7 mouse cellular contexts compared by ENCODE assay signal in the genomic region with DNA sequence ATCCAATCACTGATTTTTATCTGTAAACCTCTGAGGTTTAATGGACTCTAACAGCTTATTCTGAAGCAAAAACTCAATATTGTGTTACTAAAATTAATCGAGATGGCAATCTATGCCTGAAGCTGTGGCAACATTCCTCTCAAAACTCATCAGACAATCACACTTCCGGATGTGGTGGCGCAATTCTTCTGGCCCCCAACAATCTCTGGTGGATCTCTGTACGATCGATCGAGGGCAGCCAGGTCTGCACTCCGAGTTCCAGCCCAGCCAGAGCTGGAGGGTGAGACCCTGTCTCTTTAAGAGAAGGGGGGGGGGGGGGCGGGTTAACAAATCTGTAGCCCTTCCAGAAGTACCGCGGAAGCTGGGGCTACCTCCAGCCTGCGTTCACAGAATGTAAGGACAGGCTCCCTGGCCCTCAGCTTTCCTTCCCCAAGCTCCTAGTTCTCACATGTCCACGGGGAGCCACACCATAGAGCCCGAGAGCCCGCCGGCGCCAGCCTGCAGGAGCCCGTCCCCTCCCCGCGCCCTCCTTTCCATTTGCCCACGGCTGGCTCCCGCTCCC. TPM values are rescaled to one million over a fixed set of nuclear protein-coding genes. Genes with fewer than 3 reads are reported as not detected.
DNase-seq lines count a peak whose midpoint lies in the region; ATAC-seq lines count a peak whose summit lies in the region.

No protein-coding gene starts in this region.

- peak overlapping the region; percentile 73 for H3K4me2 ChIP-seq in lung, embryonic 16.5 days (ENCODE audit: low read depth, low read length)
- H3K4me2 ChIP-seq in embryonic facial prominence, embryonic 15.5 days (replicated peaks) = peak overlapping the region; percentile 60
- H3K4me2 ChIP-seq in limb, embryonic 11.5 days (ENCODE audit: low read depth, severe bottlenecking) = peak overlapping the region; percentile 66
- H3K4me2 ChIP-seq in neural tube, embryonic 14.5 days (ENCODE audit: low read depth, low read length) = peak overlapping the region; percentile 81

- H3K27me3 ChIP-seq in lung, embryonic 16.5 days (ENCODE audit: control insufficient read depth, insufficient read depth, low read depth, low read length) = no peaks in the 10 kb centered on the region
- no peaks in the 10 kb centered on the region for H3K27me3 ChIP-seq in embryonic facial prominence, embryonic 15.5 days
- no peaks in the 10 kb centered on the region for H3K27me3 ChIP-seq in limb, embryonic 11.5 days (ENCODE audit: control insufficient read depth, insufficient read depth, low read length)
- H3K27me3 ChIP-seq in neural tube, embryonic 14.5 days (ENCODE audit: control insufficient read depth, insufficient read depth, low read length) = no peaks in the 10 kb centered on the region

- H3K36me3 ChIP-seq in lung, embryonic 16.5 days (ENCODE audit: control insufficient read depth, insufficient read depth, low read length) = peaks cover 18% of the 10 kb centered on the region
- peaks cover 30% of the 10 kb centered on the region for H3K36me3 ChIP-seq in embryonic facial prominence, embryonic 15.5 days
- peaks cover 22% of the 10 kb centered on the region for H3K36me3 ChIP-seq in limb, embryonic 11.5 days (ENCODE audit: control insufficient read depth, insufficient read depth, low read length)
- H3K36me3 ChIP-seq in neural tube, embryonic 14.5 days (ENCODE audit: control insufficient read depth, insufficient read depth, low read length) = no peaks in the 10 kb centered on the region

- no peak for DNase-seq in lung, adult 18-20 months
- no peak for DNase-seq in limb, embryonic 11.5 days (ENCODE audit: low spot score)
- no peak for DNase-seq in left cerebral cortex, adult 18-20 months (ENCODE audit: low spot score in 2 of 2)
- no peak for DNase-seq in adrenal gland, postnatal 36 days

- no peaks in the 10 kb centered on the region for H3K9me3 ChIP-seq in lung, embryonic 16.5 days (ENCODE audit: control insufficient read depth, low read length)
- 0 out of 2 replicates have a peak, but pooled peaks cover 5% of the 10 kb centered on the region for H3K9me3 ChIP-seq in embryonic facial prominence, embryonic 15.5 days (replicated peaks)
- H3K9me3 ChIP-seq in limb, embryonic 11.5 days (ENCODE audit: control insufficient read depth, low read length) = peaks cover 12% of the 10 kb centered on the region; the same call in 1 of the 2 replicates
- no peaks in the 10 kb centered on the region for H3K9me3 ChIP-seq in neural tube, embryonic 14.5 days (ENCODE audit: control insufficient read depth, low read length)

- peak overlapping the region; percentile 61 for H3K9ac ChIP-seq in lung, embryonic 16.5 days (ENCODE audit: low read length)
- peak overlapping the region; percentile 23 for H3K9ac ChIP-seq in embryonic facial prominence, embryonic 15.5 days
- H3K9ac ChIP-seq in limb, embryonic 11.5 days (ENCODE audit: low read length) = peak overlapping the region; percentile 70
- peak overlapping the region; percentile 46; the same call in 1 of the 2 replicates for H3K9ac ChIP-seq in neural tube, embryonic 14.5 days (replicated peaks; ENCODE audit: low read depth, low read length)

- peak overlapping the region; percentile 59 for H3K4me3 ChIP-seq in lung, embryonic 16.5 days (ENCODE audit: low read length)
- H3K4me3 ChIP-seq in embryonic facial prominence, embryonic 15.5 days (replicated peaks) = peak overlapping the region; percentile 86
- H3K4me3 ChIP-seq in limb, embryonic 11.5 days (ENCODE audit: low read depth, low read length) = peak overlapping the region; percentile 84
- peak overlapping the region; percentile 81 for H3K4me3 ChIP-seq in neural tube, embryonic 14.5 days (ENCODE audit: low read depth, low read length)

- peak overlapping the region; percentile 81 for H3K27ac ChIP-seq in lung, embryonic 16.5 days (ENCODE audit: low read length)
- peak overlapping the region; percentile 68 for H3K27ac ChIP-seq in embryonic facial prominence, embryonic 15.5 days (replicated peaks)
- H3K27ac ChIP-seq in limb, embryonic 11.5 days (replicated peaks; ENCODE audit: low read depth, low read length) = peak overlapping the region; percentile 83
- no peak overlapping the region for H3K27ac ChIP-seq in neural tube, embryonic 14.5 days (ENCODE audit: low read depth, low read length)

- ATAC-seq in lung, embryonic 16.5 days (ENCODE audit: low read depth) = peak; percentile 75
- peak; percentile 72 for ATAC-seq in embryonic facial prominence, embryonic 15.5 days (ENCODE audit: insufficient number of reproducible peaks, low FRiP score, low TSS enrichment, low read depth)
- ATAC-seq in limb, embryonic 11.5 days (ENCODE audit: insufficient number of reproducible peaks, low FRiP score, low TSS enrichment, low read depth) = peak; percentile 80
- peak; percentile 64 for ATAC-seq in neural tube, embryonic 14.5 days (ENCODE audit: low read depth)

- H3K4me1 ChIP-seq in lung, embryonic 16.5 days (replicated peaks; ENCODE audit: control insufficient read depth, insufficient read depth, low read length) = peaks cover 13% of the 10 kb centered on the region
- H3K4me1 ChIP-seq in embryonic facial prominence, embryonic 15.5 days = peaks cover 14% of the 10 kb centered on the region
- 0 out of 2 replicates have a peak, but pooled peaks cover 2% of the 10 kb centered on the region for H3K4me1 ChIP-seq in limb, embryonic 11.5 days (ENCODE audit: control insufficient read depth, insufficient read depth, low read length)
- H3K4me1 ChIP-seq in neural tube, embryonic 14.5 days (ENCODE audit: control insufficient read depth, insufficient read depth, low read length) = peaks cover 4% of the 10 kb centered on the region; the same call in 1 of the 2 replicates

- 1% methylated on average over 21 of the region's 21 CpGs for WGBS in lung, embryonic 16.5 days
- under 1% methylated on average over 18 of the region's 21 CpGs for WGBS in embryonic facial prominence, embryonic 15.5 days
- WGBS in limb, embryonic 11.5 days = 1% methylated on average over 18 of the region's 21 CpGs
- 1% methylated on average over 21 of the region's 21 CpGs for WGBS in neural tube, embryonic 14.5 days

RNA-seq across cellular contexts. Expression of a gene that starts 0.5 kb away (rescaled TPM):
- 11.4 and 13.1 TPM in 2 replicates for polyA plus RNA-seq in lung, embryonic 16.5 days (2015; fragmentation: Nextera tagmentation; extraction: Ambion mirVana)
- polyA plus RNA-seq in embryonic facial prominence, embryonic 15.5 days (2015; fragmentation: Nextera tagmentation; extraction: Ambion mirVana) = 8.1 and 8.3 TPM in 2 replicates
- polyA plus RNA-seq in limb, embryonic 11.5 days (2014; fragmentation: Nextera tagmentation; extraction: Ambion mirVana) = 10.5 and 11.1 TPM in 2 replicates
- polyA plus RNA-seq in neural tube, embryonic 14.5 days (2014; fragmentation: Nextera tagmentation; extraction: Ambion mirVana) = 0.78 and 1.1 TPM in 2 replicates
- total RNA-seq in left cerebral cortex, adult 18-20 months (2021) = under 1 TPM; 0.09 to 0.19 TPM
- 1 to 10 TPM; 1.3 to 2.0 TPM for total RNA-seq in adrenal gland, postnatal 36 days (2021)

RNA-seq across cellular contexts. Expression of a gene that starts 56.8 kb away (rescaled TPM):
- polyA plus RNA-seq in lung, embryonic 16.5 days (2015; fragmentation: Nextera tagmentation; extraction: Ambion mirVana) = 20.3 and 26.3 TPM in 2 replicates
- 23.7 and 24.7 TPM in 2 replicates for polyA plus RNA-seq in embryonic facial prominence, embryonic 15.5 days (2015; fragmentation: Nextera tagmentation; extraction: Ambion mirVana)
- polyA plus RNA-seq in limb, embryonic 11.5 days (2014; fragmentation: Nextera tagmentation; extraction: Ambion mirVana) = 52.7 and 53.8 TPM in 2 replicates
- 18.7 and 27.6 TPM in 2 replicates for polyA plus RNA-seq in neural tube, embryonic 14.5 days (2014; fragmentation: Nextera tagmentation; extraction: Ambion mirVana)
- 10 to 100 TPM; 20.2 to 20.5 TPM for total RNA-seq in left cerebral cortex, adult 18-20 months (2021)
- total RNA-seq in adrenal gland, postnatal 36 days (2021) = 10 to 100 TPM; 17.8 to 26.7 TPM
